In the genomic region with DNA sequence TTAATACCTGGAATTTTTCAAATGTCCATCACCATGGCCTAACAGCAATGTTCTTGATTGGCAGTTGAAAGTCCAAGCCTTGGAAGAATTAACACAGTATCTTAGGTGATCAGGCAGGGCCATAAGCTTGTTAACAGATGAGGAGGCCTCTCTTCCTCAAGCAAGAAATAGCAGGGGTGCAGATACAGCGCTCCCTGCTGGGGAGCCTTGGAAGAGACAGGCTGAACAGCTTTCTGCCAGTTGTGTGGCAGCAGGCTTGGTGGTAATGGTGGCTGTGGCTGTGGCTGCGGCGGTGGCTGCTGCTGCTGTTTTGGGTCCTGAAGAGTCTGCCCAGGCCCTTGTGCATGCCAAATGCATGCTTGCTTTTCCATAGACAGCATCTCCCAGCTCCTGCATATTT, we compare ENCODE assay signal across 8 mouse cellular contexts.
DNase-seq lines count a peak whose midpoint lies in the region; ATAC-seq lines count a peak whose summit lies in the region.

No protein-coding gene starts in this region.

- DNase-seq in cerebellum, adult 9-11 months: peak; percentile 34
- peak; percentile 68 for DNase-seq in A20 (ENCODE audit: low read depth, low spot score)
- peak; percentile 77 for DNase-seq in adrenal gland, postnatal 10 days
- DNase-seq in forelimb bud, embryonic 11.5 days (ENCODE audit: low read depth, low spot score): peak; percentile 56
- peak; percentile 49 to 73 for DNase-seq in kidney, adult 8-10 months
- DNase-seq in lung, postnatal 14 days: peak; percentile 73
- DNase-seq in spleen, postnatal 14 days (ENCODE audit: low spot score in 2 of 2): peak; percentile 30 to 63

- ATAC-seq in cerebellum, adult (ENCODE audit: insufficient number of reproducible peaks, low FRiP score, low TSS enrichment): no peak
